Mouse (Mus musculus) C2C12 (cell line): Measurements from ENCODE around the gene Gm11634.
"Not testable (repeated sequence)": the region's sequence is repeated elsewhere in the genome, so short reads cannot be mapped to it uniquely, and the experiment has no call there.

Source experiments
- CEBPB ChIP-seq: IDR thresholded peaks from one replicate; pipeline ENCODE4 v1.6.1; 2011; ENCODE audit warnings: low read depth, mild to moderate bottlenecking, control low read depth, moderate library complexity
- CTCF ChIP-seq: IDR thresholded peaks from one replicate; pipeline ENCODE4 v1.5.1; 2011; ENCODE audit not compliant: control insufficient read depth, insufficient read depth, insufficient read length
- FOSL1 ChIP-seq: IDR thresholded peaks from one replicate; pipeline ENCODE4 v1.8.0; 2011; ENCODE audit warnings: mild to moderate bottlenecking, low read length; ENCODE audit not compliant: poor library complexity, insufficient read depth, severe bottlenecking
- MAX ChIP-seq: IDR thresholded peaks from one replicate; pipeline ENCODE4 v1.6.1; 2011; ENCODE audit warnings: mild to moderate bottlenecking, control low read depth
- MYOD1 ChIP-seq: IDR thresholded peaks from one replicate; pipeline ENCODE4 v1.6.1; 2011; ENCODE audit warnings: low read depth; ENCODE audit not compliant: control insufficient read depth, insufficient read length
- MYOG ChIP-seq: IDR thresholded peaks from one replicate; pipeline ENCODE4 v1.6.1; 2011; ENCODE audit not compliant: control insufficient read depth, insufficient read length; ENCODE audit errors: extremely low read depth
- USF1 ChIP-seq: IDR thresholded peaks from one replicate; pipeline ENCODE4 v1.6.1; 2011; ENCODE audit warnings: low read depth, mild to moderate bottlenecking, control low read depth, moderate library complexity

- not testable (repeated sequence) for TF ChIP-seq USF1, CTCF, MAX, CEBPB, MYOD1, FOSL1, MYOG
These were observed 42.9 kb upstream of the Gm11634 start for GRCm38 (mm10) chr11:101641710-101642642.
